Mouse (Mus musculus): Measurements from ENCODE around the gene Irf5. TPM values are rescaled to one million over a fixed set of nuclear protein-coding genes. Genes with fewer than 3 reads are reported as not detected.

Gene Irf5
- total RNA-seq, 2 experiments from 2014 or later: 2.9 to 3.9 TPM

Other genes with a start within 250 kb of the Irf5 start
- gene Fam71f2, start 247.0 kb upstream of the Irf5 start, total RNA-seq (2021): not detected
- not detected for gene Fam71f1, start 207.5 kb upstream of the Irf5 start, total RNA-seq (2021)
- 10 to 100 TPM; 71.3 to 96.1 TPM for gene Calu, start 178.6 kb upstream of the Irf5 start, total RNA-seq (2021)
- under 1 TPM in 1 of 2 experiments, not detected in 1; 0.26 TPM for gene Opn1sw, start 138.2 kb upstream of the Irf5 start, total RNA-seq (2021)
- gene Ccdc136, start 130.3 kb upstream of the Irf5 start, total RNA-seq (2021): 10 to 100 TPM; 11.8 to 12.2 TPM
- gene Flnc, start 93.4 kb upstream of the Irf5 start, total RNA-seq (2021): 100 to 1,000 TPM; 349 to 691 TPM
- 100 to 1,000 TPM; 118 to 125 TPM for gene Atp6v1f, start 58.9 kb upstream of the Irf5 start, total RNA-seq (2021)
- under 1 TPM in 1 of 2 experiments, not detected in 1; 0.37 TPM for gene Atp6v1fnb, start 55.2 kb upstream of the Irf5 start, total RNA-seq (2021)
- 1 to 10 TPM; 3.9 to 6.4 TPM for gene Kcp, start 18.7 kb upstream of the Irf5 start, total RNA-seq (2021)
- 10 to 100 TPM; 31.3 to 36.0 TPM for gene Tnpo3, start 83.3 kb downstream of the Irf5 start, total RNA-seq (2021)
- gene Tspan33, start 167.6 kb downstream of the Irf5 start, total RNA-seq (2021): 1 to 10 TPM; 2.6 to 3.6 TPM
- 1 to 10 TPM; 2.3 to 3.4 TPM for gene Smo, start 208.9 kb downstream of the Irf5 start, total RNA-seq (2021)
- gene Ahcyl2, start 241.4 kb downstream of the Irf5 start, total RNA-seq (2021): 10 to 100 TPM; 17.9 to 23.7 TPM

Data from gastrocnemius, adult 18-20 months (tissue).